Mouse (Mus musculus): ENCODE data around the gene Insyn1. TPM values are rescaled to one million over a fixed set of nuclear protein-coding genes. Genes with fewer than 3 reads are reported as not detected.
A peak's percentile ranks its signal among the peaks of the same experiment; 100 is the strongest.

The Insyn1 gene
- total RNA-seq, 1 experiment, result 5.4 TPM

DNA sequence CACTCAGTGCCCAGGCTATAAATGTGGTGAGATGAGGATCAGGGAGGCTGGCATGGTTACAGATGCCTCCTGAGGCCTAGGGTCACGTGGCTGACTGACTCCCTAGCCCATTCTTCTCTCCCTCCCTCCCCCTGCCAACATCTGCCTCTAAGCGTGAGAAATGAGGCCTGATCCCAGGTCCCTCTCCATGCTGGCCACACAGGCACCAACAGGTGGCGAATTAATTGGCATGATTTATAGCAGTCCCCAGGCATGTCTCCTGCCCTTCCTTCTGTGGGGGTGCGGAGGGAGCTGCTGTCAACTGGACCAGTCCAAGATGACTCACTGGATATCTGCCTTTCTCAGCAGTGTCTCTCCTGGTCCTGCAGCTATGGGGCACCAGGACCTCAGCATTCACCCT, 39.4 kb downstream of the Insyn1 start:
- no peak for DNase-seq (ENCODE audit: low read depth, low spot score)
- no peaks in the 10 kb centered on the region for H3K4me1 ChIP-seq (ENCODE audit: control insufficient read depth in 2 of 2, insufficient read depth in 2 of 2, low read length in 2 of 2, poor library complexity in 1 of 2)
- no peak overlapping the region for H3K27ac ChIP-seq (ENCODE audit: insufficient read depth, low read depth, low read length, poor library complexity, severe bottlenecking)
- in situ Hi-C loops (cut with MboI; ENCODE audit: low sequenced_read_pairs in 2 of 2, unreplicated experiment in 2 of 2), result no loop called here
- H3K9ac ChIP-seq (ENCODE audit: insufficient read depth, low read depth, low read length, poor library complexity, severe bottlenecking), result no peak overlapping the region
- TF ChIP-seq ZNF384 (IDR thresholded peaks at IDR 0.05; ENCODE audit: low read depth, low read length), result no peak
- no peak for TF ChIP-seq MAFK (IDR thresholded peaks at IDR 0.05; ENCODE audit: insufficient read depth, low read depth, low read length)
- H3K4me3 ChIP-seq (ENCODE audit: insufficient read depth in 1 of 2, low read depth in 1 of 2, low read length in 2 of 2, poor library complexity in 1 of 2, severe bottlenecking in 1 of 2), result no peak overlapping the region
- H3K36me3 ChIP-seq (ENCODE audit: control insufficient read depth, insufficient read depth, low read length, poor library complexity, severe bottlenecking), result peaks cover 35% of the 10 kb centered on the region; the same call in 1 of the 2 replicates
- H3K9me3 ChIP-seq (ENCODE audit: control insufficient read depth, insufficient read depth, low read depth, low read length), result no peaks in the 10 kb centered on the region

DNA sequence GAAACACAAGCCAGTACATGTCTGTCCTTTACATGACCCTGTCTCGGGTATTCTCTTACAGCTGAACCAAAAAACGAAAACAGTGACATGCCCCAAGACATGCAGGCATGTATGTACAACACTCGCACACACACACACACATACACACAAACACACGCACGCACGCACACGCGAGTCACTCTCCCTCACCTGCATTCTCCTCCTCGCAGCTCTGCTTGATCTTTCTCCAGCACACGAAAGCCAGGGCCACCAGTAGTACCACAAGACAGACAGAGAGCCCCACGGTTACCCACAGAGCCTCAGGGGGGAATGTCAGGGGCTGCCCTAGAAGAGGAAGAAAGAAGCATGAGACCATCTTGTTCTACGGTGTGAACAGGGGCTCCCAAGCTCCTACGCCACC, 42.0 kb downstream of the Insyn1 start:
- TF ChIP-seq HCFC1 (IDR thresholded peaks at IDR 0.05; ENCODE audit: borderline replicate concordance, insufficient read depth, low read length) (no peak), ZNF384 (IDR thresholded peaks at IDR 0.05; ENCODE audit: low read depth, low read length) (no peak), ZC3H11A (IDR thresholded peaks at IDR 0.05; ENCODE audit: borderline replicate concordance, low read depth, low read length) (no peak), MAFK (IDR thresholded peaks at IDR 0.05; ENCODE audit: insufficient read depth, low read depth, low read length) (no peak), CHD2 (IDR thresholded peaks at IDR 0.05; ENCODE audit: low read depth, low read length) (no peak)
- in situ Hi-C loops (cut with MboI; ENCODE audit: low sequenced_read_pairs in 2 of 2, unreplicated experiment in 2 of 2), result no loop called here
- no peak overlapping the region for H3K4me3 ChIP-seq (ENCODE audit: insufficient read depth in 1 of 2, low read depth in 1 of 2, low read length in 2 of 2, poor library complexity in 1 of 2, severe bottlenecking in 1 of 2)
- peaks cover 0 to 2% of the 10 kb centered on the region in 2 experiments; a peak in 1 of 4 replicates for H3K4me1 ChIP-seq (ENCODE audit: control insufficient read depth in 2 of 2, insufficient read depth in 2 of 2, low read length in 2 of 2, poor library complexity in 1 of 2)
- H3K27ac ChIP-seq (ENCODE audit: insufficient read depth, low read depth, low read length, poor library complexity, severe bottlenecking), result no peak overlapping the region
- peaks cover 41% of the 10 kb centered on the region; the same call in 1 of the 2 replicates for H3K36me3 ChIP-seq (ENCODE audit: control insufficient read depth, insufficient read depth, low read length, poor library complexity, severe bottlenecking)
- no peak for DNase-seq (ENCODE audit: low read depth, low spot score)
- no peak overlapping the region for H3K9ac ChIP-seq (ENCODE audit: insufficient read depth, low read depth, low read length, poor library complexity, severe bottlenecking)
- H3K9me3 ChIP-seq (ENCODE audit: control insufficient read depth, insufficient read depth, low read depth, low read length), result no peaks in the 10 kb centered on the region

DNA sequence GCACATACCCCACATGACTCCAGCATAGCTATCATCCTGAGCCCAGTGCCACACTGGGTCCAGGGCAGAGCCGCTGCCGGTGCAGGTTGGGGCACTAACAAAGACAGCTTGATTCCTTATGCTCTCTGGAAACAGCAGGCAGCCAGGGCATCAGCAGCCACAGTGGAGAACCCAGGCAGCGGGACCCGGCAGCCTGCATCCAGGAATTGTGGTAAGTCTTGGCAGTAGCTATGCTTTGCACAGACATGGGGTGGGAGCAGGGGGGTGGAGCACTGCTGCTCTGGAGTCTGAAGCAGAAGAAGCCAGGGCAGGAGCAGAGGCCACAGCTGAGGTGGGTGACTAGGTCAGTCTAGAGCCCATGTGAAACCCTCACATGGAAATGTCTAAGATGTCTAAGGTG, 43.8 kb downstream of the Insyn1 start:
- DNase-seq (ENCODE audit: low read depth, low spot score), result no peak
- Histone ChIP-seq H3K4me3 (ENCODE audit: insufficient read depth in 1 of 2, low read depth in 1 of 2, low read length in 2 of 2, poor library complexity in 1 of 2, severe bottlenecking in 1 of 2) (no peak overlapping the region), H3K27ac (ENCODE audit: insufficient read depth, low read depth, low read length, poor library complexity, severe bottlenecking) (no peak overlapping the region), H3K9ac (ENCODE audit: insufficient read depth, low read depth, low read length, poor library complexity, severe bottlenecking) (no peak overlapping the region), H3K4me1 (ENCODE audit: control insufficient read depth in 2 of 2, insufficient read depth in 2 of 2, low read length in 2 of 2, poor library complexity in 1 of 2) (peaks cover 0 to 4% of the 10 kb centered on the region in 2 experiments; a peak in 1 of 4 replicates), H3K36me3 (ENCODE audit: control insufficient read depth, insufficient read depth, low read length, poor library complexity, severe bottlenecking) (peaks cover 36% of the 10 kb centered on the region; the same call in 1 of the 2 replicates), H3K9me3 (ENCODE audit: control insufficient read depth, insufficient read depth, low read depth, low read length) (no peaks in the 10 kb centered on the region)
- in situ Hi-C loops (cut with MboI; ENCODE audit: low sequenced_read_pairs in 2 of 2, unreplicated experiment in 2 of 2), result no loop called here
- TF ChIP-seq MAFK (IDR thresholded peaks at IDR 0.05; ENCODE audit: insufficient read depth, low read depth, low read length), result no peak
- TF ChIP-seq CHD2 (IDR thresholded peaks at IDR 0.05; ENCODE audit: low read depth, low read length), result no peak
- TF ChIP-seq ZC3H11A (IDR thresholded peaks at IDR 0.05; ENCODE audit: borderline replicate concordance, low read depth, low read length), result no peak
- TF ChIP-seq ZNF384 (IDR thresholded peaks at IDR 0.05; ENCODE audit: low read depth, low read length), result no peak
- no peak for TF ChIP-seq HCFC1 (IDR thresholded peaks at IDR 0.05; ENCODE audit: borderline replicate concordance, insufficient read depth, low read length)

DNA sequence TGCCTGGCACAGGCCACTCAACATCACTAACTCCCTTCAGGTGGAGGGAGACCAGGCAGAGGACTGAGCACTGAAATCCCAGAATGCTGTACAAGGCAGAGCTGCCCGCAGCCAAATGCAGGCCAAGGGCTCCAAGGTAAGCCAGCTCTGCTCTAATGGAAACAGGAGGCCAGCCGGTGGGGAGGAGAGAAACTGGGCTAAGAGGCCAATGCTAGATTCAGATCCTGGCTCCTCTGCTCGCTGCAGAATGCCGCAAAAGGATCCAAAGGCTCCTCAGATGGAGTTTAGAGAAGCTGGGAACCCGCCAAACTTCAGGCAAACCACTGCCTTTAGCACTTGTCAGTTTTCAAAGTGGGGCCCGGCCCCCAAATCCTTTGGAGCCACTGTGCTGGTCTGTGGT, 44.9 kb downstream of the Insyn1 start:
- no peak overlapping the region for H3K27ac ChIP-seq (ENCODE audit: insufficient read depth, low read depth, low read length, poor library complexity, severe bottlenecking)
- TF ChIP-seq ZNF384 (IDR thresholded peaks at IDR 0.05; ENCODE audit: low read depth, low read length) (no peak), MAFK (IDR thresholded peaks at IDR 0.05; ENCODE audit: insufficient read depth, low read depth, low read length) (no peak)
- in situ Hi-C loops (cut with MboI; ENCODE audit: low sequenced_read_pairs in 2 of 2, unreplicated experiment in 2 of 2), result no loop called here
- no peak overlapping the region for H3K9ac ChIP-seq (ENCODE audit: insufficient read depth, low read depth, low read length, poor library complexity, severe bottlenecking)
- DNase-seq (ENCODE audit: low read depth, low spot score), result no peak
- H3K36me3 ChIP-seq (ENCODE audit: control insufficient read depth, insufficient read depth, low read length, poor library complexity, severe bottlenecking), result peaks cover 41% of the 10 kb centered on the region; the same call in 1 of the 2 replicates
- H3K9me3 ChIP-seq (ENCODE audit: control insufficient read depth, insufficient read depth, low read depth, low read length), result no peaks in the 10 kb centered on the region
- H3K4me1 ChIP-seq (ENCODE audit: control insufficient read depth in 2 of 2, insufficient read depth in 2 of 2, low read length in 2 of 2, poor library complexity in 1 of 2), result peaks cover 0 to 4% of the 10 kb centered on the region in 2 experiments; a peak in 1 of 4 replicates
- no peak overlapping the region for H3K4me3 ChIP-seq (ENCODE audit: insufficient read depth in 1 of 2, low read depth in 1 of 2, low read length in 2 of 2, poor library complexity in 1 of 2, severe bottlenecking in 1 of 2)

DNA sequence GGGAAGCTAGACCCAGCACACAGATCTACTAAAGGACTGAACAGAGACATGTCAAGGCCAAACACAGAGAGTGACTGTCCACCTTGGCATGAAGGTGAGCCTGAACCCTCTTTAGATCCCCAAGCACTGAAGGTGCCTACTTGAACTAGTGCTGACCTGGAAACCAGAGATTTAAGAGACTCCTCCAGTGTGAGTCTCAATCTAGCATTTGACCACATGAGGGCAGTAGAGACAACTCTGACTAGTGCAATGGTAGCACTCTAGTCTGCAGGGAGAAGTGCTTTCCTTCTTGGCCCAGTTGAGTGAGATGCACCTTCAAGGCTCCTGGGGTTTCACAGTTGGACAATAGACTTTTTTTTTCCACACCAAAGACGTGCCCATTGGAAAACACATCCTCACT, 46.4 kb downstream of the Insyn1 start:
- H3K9me3 ChIP-seq (ENCODE audit: control insufficient read depth, insufficient read depth, low read depth, low read length), result no peaks in the 10 kb centered on the region
- H3K4me3 ChIP-seq (ENCODE audit: insufficient read depth in 1 of 2, low read depth in 1 of 2, low read length in 2 of 2, poor library complexity in 1 of 2, severe bottlenecking in 1 of 2), result no peak overlapping the region
- TF ChIP-seq ZC3H11A (IDR thresholded peaks at IDR 0.05; ENCODE audit: borderline replicate concordance, low read depth, low read length) (peak; percentile 42; the same call in 1 of the 2 replicates), MAFK (IDR thresholded peaks at IDR 0.05; ENCODE audit: insufficient read depth, low read depth, low read length) (no peak)
- DNase-seq (ENCODE audit: low read depth, low spot score), result peak; percentile 76
- in situ Hi-C loops (cut with MboI; ENCODE audit: low sequenced_read_pairs in 2 of 2, unreplicated experiment in 2 of 2), result no loop called here
- H3K27ac ChIP-seq (ENCODE audit: insufficient read depth, low read depth, low read length, poor library complexity, severe bottlenecking), result no peak overlapping the region
- no peak overlapping the region for H3K9ac ChIP-seq (ENCODE audit: insufficient read depth, low read depth, low read length, poor library complexity, severe bottlenecking)
- peaks cover 0 to 4% of the 10 kb centered on the region in 2 experiments; a peak in 1 of 4 replicates for H3K4me1 ChIP-seq (ENCODE audit: control insufficient read depth in 2 of 2, insufficient read depth in 2 of 2, low read length in 2 of 2, poor library complexity in 1 of 2)
- H3K36me3 ChIP-seq (ENCODE audit: control insufficient read depth, insufficient read depth, low read length, poor library complexity, severe bottlenecking), result peaks cover 42% of the 10 kb centered on the region; the same call in 1 of the 2 replicates

Measured in ES-E14 (cell line).